Mouse (Mus musculus) liver, embryonic 15.5 days (tissue): ENCODE results near the gene Phf6. TPM values are rescaled to one million over a fixed set of nuclear protein-coding genes. Genes with fewer than 3 reads are reported as not detected.
A peak's percentile ranks its signal among the peaks of the same experiment; 100 is the strongest.
"Not testable (repeated sequence)": the region's sequence is repeated elsewhere in the genome, so short reads cannot be mapped to it uniquely, and the experiment has no call there.

Source experiments
- ATAC-seq: fragments of 200-750 bp; cut with Nextera tagmentation; 2 replicates; pipeline ENCODE4 v1.8.0; 2017; ENCODE audit warnings: moderate number of reproducible peaks, mild to moderate bottlenecking, moderate library complexity; ENCODE audit not compliant: insufficient read depth
- H3K27ac ChIP-seq: fragments of 300-500 bp; sonication (generic); replicated peaks from 2 replicates; pipeline ENCODE4 v1.5.1; 2015; ENCODE audit warnings: mild to moderate bottlenecking, inconsistent platforms
- H3K27me3 ChIP-seq: fragments of 300-500 bp; sonication (generic); 2 replicates; pipeline ENCODE4 v1.6.1; 2015; ENCODE audit warnings: mild to moderate bottlenecking, inconsistent platforms
- H3K36me3 ChIP-seq: fragments of 300-500 bp; sonication (generic); replicated peaks from 2 replicates; pipeline ENCODE4 v1.6.1; 2015; ENCODE audit warnings: moderate library complexity, mild to moderate bottlenecking, inconsistent platforms
- H3K4me1 ChIP-seq: fragments of 300-500 bp; sonication (generic); replicated peaks from 2 replicates; pipeline ENCODE4 v1.6.1; 2015; ENCODE audit warnings: inconsistent platforms
- H3K4me2 ChIP-seq: fragments of 300-500 bp; sonication (generic); 2 replicates; pipeline ENCODE4 v1.6.1; 2015; ENCODE audit warnings: moderate library complexity, mild to moderate bottlenecking, inconsistent platforms
- H3K4me3 ChIP-seq: fragments of 300-500 bp; sonication (generic); replicated peaks from 2 replicates; pipeline ENCODE4 v1.5.1; 2015; ENCODE audit warnings: mild to moderate bottlenecking, inconsistent platforms
- H3K9ac ChIP-seq: fragments of 300-500 bp; sonication (generic); 2 replicates; pipeline ENCODE4 v1.6.1; 2015; ENCODE audit warnings: moderate library complexity, mild to moderate bottlenecking, inconsistent platforms
- H3K9me3 ChIP-seq: fragments of 300-500 bp; sonication (generic); replicated peaks from 2 replicates; pipeline ENCODE4 v1.6.1; 2016; ENCODE audit warnings: inconsistent platforms
- WGBS: fragments of 180-500 bp; shearing (Covaris S2); methylation state at CpG from one replicate; pipeline ENCODE4 v1.1.7; 2015; ENCODE audit warnings: mixed read lengths; ENCODE audit not compliant: insufficient replicate concordance; 5-methylcytosine and 5-hydroxymethylcytosine counted together
- polyA plus RNA-seq: library from polyadenylated mRNA; unstranded; fragments of >200 nt; fragmentation: Nextera tagmentation; extraction: Ambion mirVana; gene quantifications from 2 replicates; pipeline ENCODE4 v1.2.1, GENCODE M21; 2015

The Phf6 gene
- polyA plus RNA-seq, 1 experiment from 2014 or later, result 8.6 TPM

DNA sequence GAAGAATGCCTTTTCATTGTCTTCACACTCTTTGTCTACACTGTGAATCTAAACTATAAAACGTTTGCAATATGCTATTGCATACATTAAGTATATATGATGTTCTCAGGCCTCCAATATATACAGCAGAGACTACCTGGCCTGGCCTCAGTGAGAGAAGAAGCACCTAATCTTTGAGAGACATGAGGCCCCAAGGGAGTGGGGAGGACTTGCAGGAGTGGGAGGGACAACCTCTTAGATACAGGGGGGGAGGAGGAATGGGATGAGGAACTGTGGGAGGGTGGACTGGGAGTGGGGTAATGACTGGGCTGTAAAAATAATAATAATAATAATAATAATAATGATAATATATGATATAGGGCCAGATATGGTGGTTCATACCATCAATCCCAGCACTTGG is 66.5 kb downstream of the Phf6 start:
- ATAC-seq, result peak; percentile 47

DNA sequence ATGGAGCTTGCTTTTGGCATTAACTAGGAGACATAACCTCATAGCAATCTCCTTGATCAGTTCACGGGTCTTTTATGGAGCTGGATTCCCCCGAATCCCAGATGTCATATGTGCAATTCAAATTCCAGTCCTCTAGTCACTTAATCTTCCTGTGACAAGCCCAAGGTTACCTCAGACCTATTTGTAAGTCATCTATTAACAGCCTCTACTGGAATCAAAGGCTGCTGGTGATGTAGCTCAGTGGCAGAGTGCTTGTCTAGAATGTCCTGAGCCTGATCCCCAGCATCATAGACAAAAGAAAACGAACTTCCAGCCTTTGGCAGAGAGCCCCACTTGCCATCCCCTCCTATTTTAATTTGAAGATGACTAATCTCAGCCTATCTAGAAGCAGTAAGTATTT is 69.3 kb downstream of the Phf6 start:
- 66% methylated on average over 3 of the region's 3 CpGs for WGBS
- H3K4me3 ChIP-seq, result no peak overlapping the region
- no peaks in the 10 kb centered on the region for H3K27me3 ChIP-seq
- no peak overlapping the region for H3K9ac ChIP-seq
- H3K27ac ChIP-seq, result no peak overlapping the region
- no peaks in the 10 kb centered on the region for H3K9me3 ChIP-seq
- ATAC-seq, result no peak
- peaks cover 21% of the 10 kb centered on the region for H3K4me1 ChIP-seq
- H3K36me3 ChIP-seq, result no peaks in the 10 kb centered on the region
- no peak overlapping the region for H3K4me2 ChIP-seq

More for the DNA sequence above, 66.5 kb downstream of the Phf6 start:
- Histone ChIP-seq H3K4me1 (peaks cover 30% of the 10 kb centered on the region), H3K9ac (no peak overlapping the region), H3K27ac (no peak overlapping the region), H3K4me2 (no peak overlapping the region), H3K4me3 (no peak overlapping the region), H3K27me3 (no peaks in the 10 kb centered on the region), H3K9me3 (no peaks in the 10 kb centered on the region), H3K36me3 (no peaks in the 10 kb centered on the region)
- 29% methylated on average over 1 of the region's 1 CpGs for WGBS

DNA sequence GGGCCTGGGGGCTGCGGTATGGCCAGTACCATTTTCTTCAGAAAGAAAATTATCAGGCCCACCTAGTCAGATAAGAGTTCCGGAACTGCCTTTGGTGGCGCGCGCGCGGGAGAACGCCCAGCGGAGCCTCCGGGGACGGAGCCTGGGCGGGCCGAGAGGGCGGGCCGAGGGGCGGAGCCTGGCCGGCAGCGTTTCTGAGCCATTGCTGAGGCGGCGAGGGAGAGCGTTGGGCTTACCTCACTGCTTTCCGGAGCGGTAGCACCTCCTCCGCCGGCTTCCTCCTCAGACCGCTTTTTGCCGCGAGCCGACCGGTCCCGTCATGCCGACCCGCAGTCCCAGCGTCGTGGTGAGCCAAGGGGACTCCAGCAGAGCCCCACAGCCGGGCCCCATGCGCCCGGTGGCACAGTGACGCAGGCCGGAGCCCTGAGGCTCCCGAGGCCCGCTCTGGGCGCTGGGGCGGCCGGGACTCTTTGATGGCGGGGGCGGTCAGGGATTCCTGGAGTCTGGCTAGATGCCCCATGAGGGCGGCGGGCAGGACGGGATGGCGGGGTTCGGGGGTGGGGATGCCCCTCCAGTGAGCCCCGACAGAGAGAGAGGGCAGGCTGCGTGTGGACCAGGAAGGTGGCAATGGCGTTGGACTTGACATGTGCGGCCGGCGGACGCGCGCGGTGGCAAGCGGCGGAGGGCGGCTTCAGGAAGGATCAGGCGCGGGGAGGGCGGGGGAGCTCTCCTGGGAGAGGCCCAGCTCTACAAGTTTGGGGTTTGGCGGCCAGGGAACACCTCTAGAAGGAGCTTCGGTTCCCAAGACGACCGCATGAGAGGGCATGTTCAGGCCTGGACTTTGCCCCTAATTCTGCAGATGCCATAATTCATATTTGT is 76.1 kb downstream of the Phf6 start, which contains the start of gene Hprt:
Gene Hprt, plus strand, starts transcription at position 233 of the 879 bp plus-strand sequence.
- peak; percentile 94 for ATAC-seq
- peak within 1 kb of the TSS; percentile 80 for H3K4me3 ChIP-seq
- peaks cover 11% of the 10 kb centered on the region for H3K4me1 ChIP-seq
- peak within 1 kb of the TSS; percentile 92 for H3K27ac ChIP-seq
- no peaks in the 10 kb centered on the region for H3K9me3 ChIP-seq
- no peaks in the 10 kb centered on the region for H3K36me3 ChIP-seq
- peak within 1 kb of the TSS; percentile 64 for H3K4me2 ChIP-seq
- no peaks in the 10 kb centered on the region for H3K27me3 ChIP-seq
- WGBS, result 14% methylated on average over 72 of the region's 72 CpGs
- peak within 1 kb of the TSS; percentile 75 for H3K9ac ChIP-seq

DNA sequence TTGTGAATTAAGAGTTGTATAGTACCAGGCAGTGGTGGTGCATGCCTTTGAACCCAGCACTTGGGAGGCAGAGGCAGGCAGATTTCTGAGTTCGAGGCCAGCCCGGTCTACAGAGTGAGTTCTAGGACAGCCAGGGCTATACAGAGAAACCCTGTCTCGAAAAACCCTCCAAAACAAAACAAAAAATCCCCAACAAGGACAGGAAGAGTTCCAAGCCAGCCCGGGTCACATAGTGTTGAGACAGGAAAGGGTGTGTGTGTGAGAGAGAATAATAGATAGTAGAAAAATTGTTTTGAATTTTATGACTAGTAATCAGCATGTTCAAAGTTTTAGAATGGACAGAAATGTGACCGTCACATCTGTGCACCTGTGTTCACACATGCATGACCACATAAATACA is 82.7 kb downstream of the Phf6 start:
- not testable (repeated sequence) for ATAC-seq, H3K36me3 ChIP-seq, H3K9ac ChIP-seq, H3K9me3 ChIP-seq, H3K27ac ChIP-seq, H3K4me1 ChIP-seq, H3K4me2 ChIP-seq, H3K4me3 ChIP-seq, H3K27me3 ChIP-seq
- 68% methylated on average over 5 of the region's 5 CpGs for WGBS

DNA sequence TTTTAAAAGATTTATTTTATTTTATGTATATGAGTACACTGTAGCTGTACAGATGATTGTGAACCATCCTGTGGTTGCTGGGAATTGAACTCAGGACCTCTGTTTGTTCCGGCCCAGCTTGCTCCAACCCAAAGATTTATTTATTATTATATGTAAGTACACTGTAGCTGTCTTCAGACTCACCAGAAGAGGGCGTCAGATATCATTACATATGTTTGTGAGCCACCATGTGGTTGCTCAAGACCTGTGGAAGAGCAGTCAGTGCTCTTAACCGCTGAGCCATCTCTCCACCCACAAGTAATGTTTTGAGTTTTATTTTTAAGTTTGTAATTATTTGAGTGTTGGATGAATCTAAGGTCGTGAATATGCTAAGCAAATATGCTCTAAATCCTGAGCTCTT is 92.8 kb downstream of the Phf6 start:
- H3K9me3 ChIP-seq, ATAC-seq, H3K27me3 ChIP-seq, H3K4me3 ChIP-seq, H3K4me1 ChIP-seq, H3K4me2 ChIP-seq, H3K9ac ChIP-seq, H3K27ac ChIP-seq: not testable (repeated sequence)
- 55% methylated on average over 4 of the region's 4 CpGs for WGBS
- H3K36me3 ChIP-seq, result peaks cover 38% of the 10 kb centered on the region

DNA sequence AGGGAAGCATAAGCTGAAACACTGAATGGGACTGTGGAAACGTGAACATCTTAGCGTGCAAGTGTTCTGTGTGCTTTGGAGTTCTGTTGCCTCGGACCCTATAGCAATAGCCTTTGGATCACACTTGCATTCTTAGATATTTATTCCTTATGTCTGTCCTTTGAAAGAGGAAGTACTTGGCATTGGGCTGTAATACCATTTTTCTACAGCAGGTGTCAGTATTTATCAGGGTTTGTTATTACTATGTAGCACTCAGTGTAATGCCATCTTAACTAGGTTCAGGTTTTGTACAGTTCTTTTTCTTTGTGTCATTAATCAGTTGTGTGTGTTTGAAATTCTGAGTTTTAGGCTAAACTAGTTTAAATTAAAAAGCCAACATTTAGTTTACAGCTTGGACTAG is 94.0 kb downstream of the Phf6 start:
- 33% methylated on average over 3 of the region's 3 CpGs for WGBS
- H3K9me3 ChIP-seq, result no peaks in the 10 kb centered on the region
- no peaks in the 10 kb centered on the region for H3K27me3 ChIP-seq
- no peak for ATAC-seq
- H3K27ac ChIP-seq, result no peak overlapping the region
- no peaks in the 10 kb centered on the region for H3K4me1 ChIP-seq
- H3K36me3 ChIP-seq, result peaks cover 31% of the 10 kb centered on the region
- no peak overlapping the region for H3K9ac ChIP-seq
- H3K4me3 ChIP-seq, result no peak overlapping the region
- H3K4me2 ChIP-seq, result no peak overlapping the region

Other genes starting within 250 kb of the Phf6 start
- gene Ccdc160, start 121.1 kb upstream of the Phf6 start, polyA plus RNA-seq, result 0.10 and 0.12 TPM in 2 replicates
- 166 and 181 TPM in 2 replicates for gene Hprt, start 75.9 kb downstream of the Phf6 start, polyA plus RNA-seq